Comparison of ENCODE assay signal across 9 mouse cellular contexts in genomic region chr2:13237140-13237901, GRCm38 (mm10). TPM values are rescaled to one million over a fixed set of nuclear protein-coding genes. Genes with fewer than 3 reads are reported as not detected.
DNase-seq lines count a peak whose midpoint lies in the region; ATAC-seq lines count a peak whose summit lies in the region.
"Had no signal": no experiment of that assay in that cellular context is flagged by ENCODE, and none has a peak within 500 bp of the region (broad histone marks: within the 10 kb centered on the region; RNA-seq: fewer than 3 reads in every experiment).

No protein-coding gene starts in this region.

- ATAC-seq in liver, embryonic 12.5 days: no peak

- H3K9ac ChIP-seq in liver, embryonic 12.5 days: no peak overlapping the region
- H3K9ac ChIP-seq: embryonic facial prominence, embryonic 12.5 days had no signal

- no peaks in the 10 kb centered on the region for H3K27me3 ChIP-seq in liver, embryonic 12.5 days (replicated peaks)
- H3K27me3 ChIP-seq: embryonic facial prominence, embryonic 12.5 days had no signal

- H3K9me3 ChIP-seq in liver, embryonic 12.5 days (replicated peaks): no peaks in the 10 kb centered on the region
- H3K9me3 ChIP-seq: embryonic facial prominence, embryonic 12.5 days had no signal

- H3K4me2 ChIP-seq in liver, embryonic 12.5 days: no peak overlapping the region
- H3K4me2 ChIP-seq: embryonic facial prominence, embryonic 12.5 days had no signal

- DNase-seq in liver: peak; percentile 12
- DNase-seq in T-cell, adult 2 months (ENCODE audit: low spot score): peak; percentile 62
- DNase-seq in embryo, embryonic 10 days (ENCODE audit: low spot score): peak; percentile 74
- DNase-seq in heart, postnatal 14 days: peak; percentile 34 to 73
- peak; percentile 44 to 59 for DNase-seq in left cerebral cortex, adult 18-20 months (ENCODE audit: low spot score in 2 of 2)
- peak; percentile 77 for DNase-seq in mesoderm, embryonic 11.5 days (ENCODE audit: low read depth, low spot score)
- peak; percentile 34 for DNase-seq in telencephalon, adult 2 months (ENCODE audit: low read depth, low spot score)

- no peak overlapping the region for H3K27ac ChIP-seq in liver, embryonic 12.5 days
- H3K27ac ChIP-seq: embryonic facial prominence, embryonic 12.5 days had no signal

- H3K4me1 ChIP-seq in liver, embryonic 12.5 days: peaks cover 4% of the 10 kb centered on the region; the same call in 1 of the 2 replicates

- H3K36me3 ChIP-seq in liver, embryonic 12.5 days: peaks cover 5% of the 10 kb centered on the region
- H3K36me3 ChIP-seq: embryonic facial prominence, embryonic 12.5 days had no signal

- 67% methylated on average over 8 of the region's 8 CpGs for WGBS in liver, embryonic 12.5 days (ENCODE audit: insufficient replicate concordance)

- no peak overlapping the region for H3K4me3 ChIP-seq in liver, embryonic 12.5 days
- H3K4me3 ChIP-seq: embryonic facial prominence, embryonic 12.5 days had no signal

- intact Hi-C loops in heart, postnatal 14 days (cut with DNase I): no loop called here

RNA-seq across cellular contexts. Expression of gene Rsu1, which starts 33.9 kb away (rescaled TPM):
- 98.7 and 105 TPM in 2 replicates for polyA plus RNA-seq in liver, embryonic 12.5 days (2016; fragmentation: Nextera tagmentation; extraction: Ambion mirVana)
- 10 to 100 TPM; 73.7 to 75.5 TPM for total RNA-seq in heart, postnatal 14 days (2021)
- total RNA-seq in left cerebral cortex, adult 18-20 months (2021): 10 to 100 TPM; 24.5 to 31.1 TPM

Comparison
In these comparisons a context has a peak if more than half of its experiments do, and no peak if none do; other contexts are left out.
1. DNase-seq: peak in every context shown above with its lines; median percentile 77 in mesoderm, embryonic 11.5 days; 74 in embryo, embryonic 10 days; 62 in T-cell, adult 2 months; 54 in heart, postnatal 14 days; 52 in left cerebral cortex, adult 18-20 months; 34 in telencephalon, adult 2 months; 12 in liver.